Mouse (Mus musculus): ENCODE data around the gene Phpt1.
"Not testable (repeated sequence)": the region's sequence is repeated elsewhere in the genome, so short reads cannot be mapped to it uniquely, and the experiment has no call there.

Gene Phpt1

GRCm38 (mm10) chr2:25560551-25560950 is 14.5 kb downstream of the Phpt1 start:
- no peak for DNase-seq (ENCODE audit: low spot score in 2 of 2)

GRCm38 (mm10) chr2:25558774-25559173 is 16.2 kb downstream of the Phpt1 start:
- DNase-seq (ENCODE audit: low spot score in 2 of 2) = no peak

DNA sequence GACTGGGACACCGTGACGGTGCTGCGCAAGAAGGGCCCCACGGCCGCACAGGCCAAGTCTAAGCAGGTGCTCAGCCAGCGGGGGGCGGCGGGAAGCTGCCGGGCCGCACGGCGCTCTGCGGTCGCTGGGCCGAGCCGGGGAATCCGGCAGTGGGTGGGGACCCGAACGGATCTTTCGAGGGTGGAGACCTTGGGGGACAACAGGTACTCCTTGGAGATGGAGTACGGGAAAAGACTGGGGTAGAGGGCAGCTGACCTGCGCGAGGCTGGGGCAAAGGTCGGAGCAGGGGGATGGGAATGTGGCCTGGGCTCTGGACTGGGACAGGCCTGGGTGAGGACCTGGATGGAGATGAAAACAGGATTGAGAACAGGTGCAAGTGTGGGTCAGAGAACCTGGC is 17.1 kb downstream of the Phpt1 start:
- DNase-seq (ENCODE audit: low spot score in 2 of 2) = no peak

DNA sequence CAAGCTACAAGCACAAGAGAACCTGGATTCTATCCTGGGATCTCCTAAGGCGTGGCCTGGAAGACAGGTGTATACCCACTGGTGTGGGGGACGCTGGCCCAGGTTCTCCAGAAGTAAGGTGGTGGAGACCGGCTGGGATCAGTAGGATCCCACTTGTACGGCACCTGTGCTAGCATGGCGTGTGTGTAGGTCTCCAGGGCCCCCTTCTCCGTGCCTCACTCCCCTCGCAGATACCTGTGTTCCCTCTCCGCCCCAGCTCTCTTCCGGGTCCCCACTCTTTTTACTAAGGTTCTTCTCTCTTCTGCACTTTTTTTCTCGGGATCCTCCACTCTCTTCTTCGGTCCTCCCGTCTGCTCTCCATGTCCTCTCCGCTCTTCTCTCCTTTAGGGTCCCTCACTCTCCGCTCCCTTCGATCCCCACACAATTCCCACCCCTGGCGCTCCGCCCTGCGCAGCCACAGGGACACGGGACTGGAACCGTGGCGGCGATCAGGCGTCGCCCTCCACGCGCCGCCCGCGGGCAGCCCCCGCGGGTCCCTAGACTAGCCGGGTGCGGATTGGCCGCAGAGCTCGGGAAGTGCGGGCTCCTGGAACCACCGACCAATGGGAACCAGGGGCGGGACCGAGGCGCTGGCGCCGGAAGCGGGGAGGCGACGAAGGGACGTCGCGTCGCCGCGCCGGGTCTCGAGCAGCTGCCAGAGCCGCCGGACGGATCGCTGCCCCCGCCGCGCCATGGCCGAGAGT is 17.6 kb downstream of the Phpt1 start, which contains the start of gene Edf1:
Edf1 (plus strand) TSS at position 627 of the 743 bp plus-strand sequence.
- DNase-seq (ENCODE audit: low spot score in 2 of 2) = peak; percentile 88 to 92

DNA sequence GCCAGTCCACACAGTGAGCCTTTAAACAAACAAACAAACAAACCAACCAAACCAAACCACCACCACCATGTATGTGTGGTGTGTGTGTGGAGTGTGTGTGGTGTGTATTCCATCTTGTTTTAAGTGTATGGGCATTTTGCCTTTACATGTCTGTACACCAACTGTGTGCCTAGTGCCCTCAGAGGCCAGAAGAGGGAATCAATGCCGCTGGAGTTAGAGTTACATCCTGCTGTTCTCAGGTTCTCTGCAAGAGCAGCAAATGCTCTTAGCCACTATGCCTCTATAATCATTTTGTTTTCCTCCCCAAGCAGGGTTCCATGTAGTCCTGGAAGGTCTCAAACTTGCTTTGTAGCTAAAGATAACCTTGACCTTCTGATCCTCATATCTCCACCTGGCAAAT is 18.7 kb downstream of the Phpt1 start:
- no peak for DNase-seq (ENCODE audit: low spot score in 2 of 2)

- DNase-seq (ENCODE audit: low spot score in 2 of 2) = not testable (repeated sequence)
Measured at GRCm38 (mm10) chr2:25555479-25555878, 19.5 kb downstream of the Phpt1 start.

DNA sequence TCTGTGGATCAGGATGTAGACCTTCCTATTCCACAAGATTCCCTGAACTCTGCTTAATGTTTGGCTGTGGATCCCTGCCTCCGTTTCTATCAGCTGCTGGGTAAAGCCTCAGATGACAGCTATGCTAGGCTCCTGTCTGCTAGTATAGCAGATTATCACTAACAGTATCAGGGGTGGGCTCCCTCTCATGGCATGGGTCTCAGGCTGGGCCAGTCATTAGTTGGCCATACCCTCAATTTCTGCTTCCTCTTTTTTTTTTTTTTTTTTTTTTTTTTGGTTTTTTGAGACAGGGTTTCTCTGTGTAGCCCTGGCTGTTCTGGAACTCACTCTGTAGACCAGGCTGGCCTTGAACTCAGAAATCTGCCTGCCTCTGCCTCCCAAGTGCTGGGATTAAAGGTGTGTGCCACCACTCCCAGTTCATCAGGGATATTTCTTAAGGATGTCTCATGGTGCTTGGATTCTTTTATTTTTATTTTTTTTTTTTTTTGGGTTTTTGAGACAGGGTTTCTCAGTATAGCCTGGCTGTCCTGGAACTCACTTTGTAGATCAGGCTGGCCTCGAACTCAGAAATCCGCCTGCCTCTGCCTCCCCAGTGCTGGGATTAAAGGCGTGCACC is 21.7 kb downstream of the Phpt1 start:
- DNase-seq (ENCODE audit: low spot score in 2 of 2) = not testable (repeated sequence)

GRCm38 (mm10) chr2:25551186-25551585 is 23.8 kb downstream of the Phpt1 start:
- no peak for DNase-seq (ENCODE audit: low spot score in 2 of 2)

- DNase-seq (ENCODE audit: low spot score in 2 of 2) = no peak
Measured at GRCm38 (mm10) chr2:25549021-25549991, 25.7 kb downstream of the Phpt1 start.

DNA sequence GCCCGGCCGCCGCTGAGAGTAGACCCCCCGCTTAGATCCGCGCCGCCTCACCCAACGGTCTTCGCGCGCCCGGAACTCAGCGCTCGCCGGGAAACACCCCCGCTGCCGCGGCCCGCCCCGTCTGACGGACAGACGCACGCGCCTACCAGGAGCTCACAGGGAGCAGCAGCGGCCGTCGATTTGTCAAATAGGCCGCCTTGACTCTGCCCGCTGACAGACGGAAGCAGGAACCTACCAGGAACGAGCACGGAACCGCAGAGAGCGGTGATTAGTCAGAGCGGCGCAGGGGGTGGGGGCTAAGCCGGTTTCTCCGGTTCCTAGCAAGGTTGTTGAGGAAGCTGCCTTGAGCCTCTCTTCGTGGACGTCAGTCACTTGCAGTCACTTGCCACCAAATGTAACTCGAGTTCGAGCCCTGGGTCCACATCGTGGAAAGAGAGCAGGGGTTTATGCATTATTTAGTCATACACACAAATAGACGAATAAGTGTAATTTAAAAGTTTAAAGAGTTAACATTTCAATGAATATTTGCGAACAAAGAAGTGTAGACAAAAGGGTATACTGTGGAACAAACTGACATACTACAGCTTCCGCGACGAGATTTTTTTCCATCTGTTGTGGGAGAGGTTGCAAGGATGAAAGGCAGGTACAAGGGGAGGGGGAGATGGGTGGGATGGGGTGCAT is 28.1 kb downstream of the Phpt1 start, which contains the start of gene Traf2:
Traf2 (minus strand) TSS at position 130 of the 681 bp plus-strand sequence.
- DNase-seq (ENCODE audit: low spot score in 2 of 2) = peak; percentile 98 to 99

- DNase-seq (ENCODE audit: low spot score in 2 of 2) = no peak
Measured at GRCm38 (mm10) chr2:25545996-25546810, 28.8 kb downstream of the Phpt1 start.

- DNase-seq (ENCODE audit: low spot score in 2 of 2) = no peak
Measured at GRCm38 (mm10) chr2:25541644-25542367, 33.2 kb downstream of the Phpt1 start.

GRCm38 (mm10) chr2:25540541-25540948 is 34.5 kb downstream of the Phpt1 start:
- DNase-seq (ENCODE audit: low spot score in 2 of 2) = no peak

DNA sequence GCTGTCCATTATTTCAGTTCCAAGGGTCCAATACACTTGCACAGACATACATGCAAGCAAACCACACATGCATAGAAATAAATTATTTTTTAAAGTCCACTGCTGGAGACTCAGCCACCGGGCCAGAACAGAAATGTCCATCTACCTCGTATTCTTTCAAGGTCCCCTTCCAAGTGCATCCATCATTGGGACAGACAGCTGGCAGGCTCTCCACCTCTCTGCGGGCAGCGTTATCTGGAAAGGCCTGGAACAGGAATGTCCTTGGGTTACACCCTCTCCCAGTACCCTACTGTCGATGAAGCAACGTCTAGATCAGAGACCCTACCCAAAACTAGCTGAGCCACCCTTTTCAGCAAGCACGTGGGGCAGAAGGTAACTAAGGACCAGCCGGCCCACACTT is 38.5 kb downstream of the Phpt1 start:
- DNase-seq (ENCODE audit: low spot score in 2 of 2) = no peak

DNA sequence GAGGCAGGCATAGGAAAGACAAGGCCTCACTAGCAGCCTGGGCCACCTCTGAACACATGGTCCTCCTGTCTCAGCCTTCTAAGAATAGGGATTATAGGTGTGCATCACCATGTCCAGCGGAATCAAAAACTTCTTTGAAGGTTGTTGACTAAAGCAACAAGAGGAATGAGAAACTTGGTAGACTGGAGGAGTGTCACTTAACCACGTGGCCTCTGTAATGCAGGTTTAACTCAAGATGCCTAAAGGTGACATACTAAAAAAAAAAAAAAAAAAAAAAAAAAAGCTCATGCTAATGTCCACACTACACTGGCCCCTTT is 40.2 kb downstream of the Phpt1 start:
- DNase-seq (ENCODE audit: low spot score in 2 of 2) = no peak

DNA sequence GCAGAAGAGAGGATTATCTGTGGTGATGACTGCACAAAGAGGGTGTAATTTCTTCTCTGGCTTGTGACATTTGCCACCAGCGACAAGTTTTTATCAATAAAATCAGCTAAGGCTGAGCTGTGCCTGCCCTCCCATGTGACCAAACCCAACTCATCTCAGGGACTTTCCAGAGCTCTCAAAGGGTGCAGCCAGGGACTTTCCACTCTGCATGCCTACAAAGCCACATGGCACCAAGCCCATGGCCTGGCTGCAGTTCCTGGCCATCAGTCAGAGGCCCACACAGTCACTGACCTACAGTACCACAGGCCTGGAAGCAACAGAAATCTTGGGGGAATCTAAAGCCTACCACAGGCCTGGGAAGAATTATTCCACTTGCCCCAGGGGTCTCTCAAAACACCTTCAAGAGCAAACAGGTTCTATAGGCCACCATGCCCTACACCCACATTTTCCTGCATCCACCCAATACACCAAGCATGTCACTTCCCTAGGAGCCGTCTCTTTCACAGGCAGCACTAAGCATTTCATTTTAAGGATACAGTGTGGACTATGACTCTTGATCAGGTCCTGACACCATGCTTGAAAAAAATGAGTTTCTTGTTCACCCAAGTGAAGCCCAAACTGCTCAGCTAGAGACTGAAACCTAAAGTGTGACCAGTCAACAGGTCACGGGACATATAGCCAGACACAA is 40.7 kb downstream of the Phpt1 start:
- DNase-seq (ENCODE audit: low spot score in 2 of 2) = no peak

DNA sequence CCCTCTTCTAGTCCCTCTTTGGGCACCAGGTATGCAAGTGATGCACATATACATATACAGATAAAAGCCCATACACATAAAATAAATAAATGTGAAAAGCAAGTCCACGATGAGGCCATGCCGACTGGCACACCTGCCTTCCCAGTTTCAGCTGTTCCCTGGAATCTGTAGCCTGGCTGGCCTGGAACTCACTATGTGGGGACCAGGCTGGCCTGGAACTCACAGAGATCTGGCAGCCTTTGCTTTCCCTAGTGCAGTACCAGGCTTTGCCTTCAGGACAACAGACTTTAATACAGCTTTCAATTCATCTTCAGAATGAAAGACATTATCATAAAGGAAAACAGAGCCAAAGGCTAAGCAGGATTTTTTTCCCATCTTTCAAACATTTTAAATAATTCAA is 41.3 kb downstream of the Phpt1 start:
- DNase-seq (ENCODE audit: low spot score in 2 of 2) = no peak

DNA sequence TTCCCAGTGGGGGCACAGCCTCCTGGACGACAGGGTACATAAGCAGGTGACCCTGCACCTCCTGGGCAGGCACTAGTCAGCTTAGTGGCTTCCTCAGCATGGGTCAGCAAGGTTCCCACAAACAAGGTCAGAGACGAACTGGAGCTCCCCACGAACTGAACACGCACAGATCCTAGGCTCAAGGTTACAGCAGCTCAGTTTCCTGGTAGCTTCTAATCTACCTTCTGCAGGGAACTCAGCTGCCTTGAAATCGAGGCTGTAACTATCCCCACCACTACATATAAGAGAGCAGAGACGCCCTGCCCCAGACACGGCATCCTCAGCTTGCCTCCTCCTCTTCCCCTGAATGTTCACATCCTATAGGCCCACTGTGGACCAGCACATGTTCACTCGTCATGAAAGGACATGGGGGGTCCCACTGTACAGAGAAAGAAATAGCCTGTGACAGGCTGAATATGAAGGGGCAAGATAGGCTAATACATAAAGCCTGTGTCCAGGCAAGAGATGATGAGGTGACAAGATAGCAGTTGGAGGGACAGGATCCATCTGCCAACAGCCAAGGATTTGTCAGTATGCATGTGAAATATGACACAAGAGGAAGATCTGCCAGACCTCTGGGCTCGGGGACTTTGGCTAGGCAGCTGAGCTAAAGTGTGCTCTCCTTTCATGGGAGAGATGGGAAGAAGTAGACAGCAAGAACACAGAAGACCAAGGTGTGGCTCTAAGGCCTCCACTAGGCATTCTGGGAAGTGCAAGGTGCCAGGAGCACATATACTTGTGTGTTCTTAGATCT is 48.3 kb downstream of the Phpt1 start:
- no peak for DNase-seq (ENCODE audit: low spot score in 2 of 2)

All from frontal cortex, postnatal 14 days (tissue).